Mouse (Mus musculus) small intestine, adult 2 months (tissue): ENCODE measurements around the gene Slc25a42.

Experiments
- CTCF ChIP-seq: fragments of 200-500 bp; IDR thresholded peaks from 2 replicates; pipeline ENCODE4 v1.5.1; 2012; ENCODE audit warnings: low read depth, mild to moderate bottlenecking, control low read depth, inconsistent platforms, low read length, moderate library complexity, mixed read lengths; ENCODE audit not compliant: insufficient replicate concordance, insufficient read length; ENCODE audit errors: extremely low read depth
- POLR2A ChIP-seq: fragments of 200-500 bp; IDR thresholded peaks from 2 replicates; pipeline ENCODE4 v1.6.1; 2012; ENCODE audit warnings: low read depth, mild to moderate bottlenecking, control low read depth, inconsistent platforms, low read length, moderate library complexity

DNA sequence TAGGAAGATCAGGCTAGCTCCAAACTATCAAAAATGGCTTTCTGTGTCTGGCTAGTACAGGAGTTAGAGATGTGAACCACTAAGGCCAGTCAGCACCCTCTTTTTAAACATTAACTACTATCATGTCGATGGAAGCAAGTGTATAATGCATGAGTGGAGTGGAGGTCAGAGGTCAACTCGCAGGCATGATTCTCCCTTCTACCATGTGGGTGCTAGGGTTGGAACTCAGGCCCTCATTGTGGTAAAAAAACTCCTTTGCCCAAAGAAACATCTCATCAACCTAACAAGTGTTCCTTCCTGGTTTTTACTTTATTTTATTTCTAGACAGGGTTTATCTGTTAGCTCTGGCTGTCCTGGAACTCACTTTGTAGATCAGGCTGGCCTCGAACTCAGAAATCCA is 41.4 kb downstream of the Slc25a42 start:
- no peak for TF ChIP-seq POLR2A
- TF ChIP-seq CTCF = no peak
